Mouse (Mus musculus): ENCODE results near the gene Brms1. TPM values are rescaled to one million over a fixed set of nuclear protein-coding genes. Genes with fewer than 3 reads are reported as not detected.
"Not testable (repeated sequence)": the region's sequence is repeated elsewhere in the genome, so short reads cannot be mapped to it uniquely, and the experiment has no call there.

Gene Brms1
- total and polyA plus RNA-seq, 3 experiments, result 14.3 to 18.1 (median 16.9) TPM

GRCm38 (mm10) chr19:5001666-5002406 lies 39.3 kb upstream of the Brms1 start:
- H3K27me3 ChIP-seq (ENCODE audit: control insufficient read depth, insufficient read depth, low read length), result no peaks in the 10 kb centered on the region
- peak; percentile 85 for TF ChIP-seq CTCF (IDR thresholded peaks at IDR 0.05)
- peak; percentile 92 for TF ChIP-seq EP300 (IDR thresholded peaks at IDR 0.05; ENCODE audit: insufficient read depth, low read depth, low read length)
- no peak for TF ChIP-seq POLR2A (IDR thresholded peaks at IDR 0.05; ENCODE audit: insufficient read depth, low read depth, low read length)
- H3K9ac ChIP-seq (ENCODE audit: low read depth, low read length), result no peak overlapping the region
- under 1% methylated on average over 39 of the region's 39 CpGs for WGBS
- H3K79me2 ChIP-seq (replicated peaks; ENCODE audit: control insufficient read depth, insufficient read depth, low read length), result no peaks in the 10 kb centered on the region
- peak; percentile 75 to 81 for DNase-seq
- H3K4me3 ChIP-seq, result 0 out of 2 replicates have a peak overlapping the region, but pooled peaks have one; percentile 3
- H3K27ac ChIP-seq, result no peak overlapping the region
- H3K4me1 ChIP-seq (ENCODE audit: control insufficient read depth, insufficient read depth, low read length), result no peaks in the 10 kb centered on the region
- intact Hi-C loops (cut with DNase I), result loop anchor here (1.0 to 10.0 kb wide), 3 partner anchors 21 to 247 kb away; partner anchors contain the start of genes Mrpl11 and Rbm4b
- H3K36me3 ChIP-seq (ENCODE audit: control insufficient read depth, insufficient read depth, low read length), result no peaks in the 10 kb centered on the region

GRCm38 (mm10) chr19:5003644-5004043 lies 37.5 kb upstream of the Brms1 start:
- H3K4me1 ChIP-seq (ENCODE audit: control insufficient read depth, insufficient read depth, low read length); H3K79me2 ChIP-seq (replicated peaks; ENCODE audit: control insufficient read depth, insufficient read depth, low read length); H3K9ac ChIP-seq (ENCODE audit: low read depth, low read length); H3K27me3 ChIP-seq (ENCODE audit: control insufficient read depth, insufficient read depth, low read length); DNase-seq; H3K4me3 ChIP-seq; H3K27ac ChIP-seq; H3K36me3 ChIP-seq (ENCODE audit: control insufficient read depth, insufficient read depth, low read length): not testable (repeated sequence)
- peak; percentile 25 for TF ChIP-seq CTCF (IDR thresholded peaks at IDR 0.05)
- 49% methylated on average over 2 of the region's 2 CpGs for WGBS
- intact Hi-C loops (cut with DNase I), result loop anchor here (10.0 kb wide), 1 partner anchor 249 kb away; the partner anchor contains the start of gene Rbm4b

- no peak overlapping the region for H3K4me3 ChIP-seq
- no peak for TF ChIP-seq CTCF (IDR thresholded peaks at IDR 0.05)
- TF ChIP-seq EP300 (IDR thresholded peaks at IDR 0.05; ENCODE audit: insufficient read depth, low read depth, low read length), result no peak
- no peak for TF ChIP-seq POLR2A (IDR thresholded peaks at IDR 0.05; ENCODE audit: insufficient read depth, low read depth, low read length)
- 58% methylated on average over 4 of the region's 4 CpGs for WGBS
- no peaks in the 10 kb centered on the region for H3K27me3 ChIP-seq (ENCODE audit: control insufficient read depth, insufficient read depth, low read length)
- H3K9ac ChIP-seq (ENCODE audit: low read depth, low read length), result no peak overlapping the region
- H3K79me2 ChIP-seq (replicated peaks; ENCODE audit: control insufficient read depth, insufficient read depth, low read length), result no peaks in the 10 kb centered on the region
- H3K4me1 ChIP-seq (ENCODE audit: control insufficient read depth, insufficient read depth, low read length), result no peaks in the 10 kb centered on the region
- H3K27ac ChIP-seq, result no peak overlapping the region
- intact Hi-C loops (cut with DNase I), result loop anchor here (10.0 kb wide), 1 partner anchor 250 kb away; the partner anchor contains the start of gene Rbm4b
- H3K36me3 ChIP-seq (ENCODE audit: control insufficient read depth, insufficient read depth, low read length), result no peaks in the 10 kb centered on the region
- no peak for DNase-seq
These were observed 36.2 kb upstream of the Brms1 start for GRCm38 (mm10) chr19:5004925-5005324.

DNA sequence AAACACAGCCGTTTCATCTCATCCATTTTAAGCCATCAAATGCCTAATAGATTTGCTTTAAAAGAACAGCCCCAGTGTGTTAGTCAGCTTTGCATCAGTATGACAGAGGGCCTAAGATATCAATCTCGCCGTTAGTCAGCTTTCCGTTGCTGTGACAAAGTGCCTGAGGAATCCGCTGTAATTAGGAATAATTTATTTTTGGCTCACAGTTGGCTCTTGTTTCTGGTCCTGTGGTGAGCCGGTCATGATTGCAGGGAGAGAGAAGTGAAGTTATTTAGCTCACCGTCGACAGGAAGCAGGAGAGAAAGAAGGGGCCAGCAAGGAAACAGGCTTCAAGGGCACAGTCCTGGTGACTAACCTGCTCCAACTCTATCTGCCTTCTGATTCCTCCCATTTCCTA lies 28.0 kb upstream of the Brms1 start:
- WGBS, result 24% methylated on average over 8 of the region's 8 CpGs
- Histone ChIP-seq H3K4me1 (ENCODE audit: control insufficient read depth, insufficient read depth, low read length) (peaks cover 1% of the 10 kb centered on the region), H3K4me3 (no peak overlapping the region), H3K9ac (ENCODE audit: low read depth, low read length) (no peak overlapping the region), H3K36me3 (ENCODE audit: control insufficient read depth, insufficient read depth, low read length) (no peaks in the 10 kb centered on the region), H3K27ac (no peak overlapping the region), H3K27me3 (ENCODE audit: control insufficient read depth, insufficient read depth, low read length) (no peaks in the 10 kb centered on the region), H3K79me2 (replicated peaks; ENCODE audit: control insufficient read depth, insufficient read depth, low read length) (no peaks in the 10 kb centered on the region)
- DNase-seq, result no peak
- TF ChIP-seq EP300 (IDR thresholded peaks at IDR 0.05; ENCODE audit: insufficient read depth, low read depth, low read length), result no peak
- no peak for TF ChIP-seq CTCF (IDR thresholded peaks at IDR 0.05)
- no peak for TF ChIP-seq POLR2A (IDR thresholded peaks at IDR 0.05; ENCODE audit: insufficient read depth, low read depth, low read length)
- intact Hi-C loops (cut with DNase I), result no loop called here

DNA sequence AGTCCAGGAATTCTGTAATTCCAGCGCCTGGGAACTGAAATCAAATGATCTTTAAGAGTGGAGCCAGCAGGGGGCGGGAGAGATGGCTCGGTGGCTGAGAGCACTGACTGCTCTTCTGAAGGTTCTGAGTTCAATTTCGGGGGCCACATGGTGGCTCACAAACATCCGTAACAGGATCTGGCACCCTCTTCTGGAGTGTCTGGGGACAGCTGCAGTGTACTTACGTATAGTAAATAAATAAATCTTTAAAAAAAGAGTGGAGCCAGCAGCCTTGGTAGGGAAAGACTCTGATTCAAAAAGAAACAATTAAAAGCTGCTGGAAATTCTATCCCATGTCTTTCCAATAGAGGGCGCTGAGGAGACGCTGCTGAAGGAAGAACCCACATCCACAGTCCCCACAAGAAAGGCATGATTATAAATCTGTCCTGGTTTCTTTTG lies 26.2 kb upstream of the Brms1 start:
- peaks cover 1% of the 10 kb centered on the region for H3K4me1 ChIP-seq (ENCODE audit: control insufficient read depth, insufficient read depth, low read length)
- DNase-seq, result peak in 1 of 2 experiments; percentile 38
- no peak overlapping the region for H3K27ac ChIP-seq
- 19% methylated on average over 8 of the region's 8 CpGs for whole genome bisulfite sequencing
- H3K36me3 ChIP-seq (ENCODE audit: control insufficient read depth, insufficient read depth, low read length), result no peaks in the 10 kb centered on the region
- TF ChIP-seq CTCF (IDR thresholded peaks at IDR 0.05) (peak; percentile 78), POLR2A (IDR thresholded peaks at IDR 0.05; ENCODE audit: insufficient read depth, low read depth, low read length) (no peak), EP300 (IDR thresholded peaks at IDR 0.05; ENCODE audit: insufficient read depth, low read depth, low read length) (no peak)
- no peak overlapping the region for H3K9ac ChIP-seq (ENCODE audit: low read depth, low read length)
- no peak overlapping the region for H3K4me3 ChIP-seq
- H3K27me3 ChIP-seq (ENCODE audit: control insufficient read depth, insufficient read depth, low read length), result no peaks in the 10 kb centered on the region
- intact Hi-C loops (cut with DNase I), result no loop called here
- no peaks in the 10 kb centered on the region for H3K79me2 ChIP-seq (replicated peaks; ENCODE audit: control insufficient read depth, insufficient read depth, low read length)

DNA sequence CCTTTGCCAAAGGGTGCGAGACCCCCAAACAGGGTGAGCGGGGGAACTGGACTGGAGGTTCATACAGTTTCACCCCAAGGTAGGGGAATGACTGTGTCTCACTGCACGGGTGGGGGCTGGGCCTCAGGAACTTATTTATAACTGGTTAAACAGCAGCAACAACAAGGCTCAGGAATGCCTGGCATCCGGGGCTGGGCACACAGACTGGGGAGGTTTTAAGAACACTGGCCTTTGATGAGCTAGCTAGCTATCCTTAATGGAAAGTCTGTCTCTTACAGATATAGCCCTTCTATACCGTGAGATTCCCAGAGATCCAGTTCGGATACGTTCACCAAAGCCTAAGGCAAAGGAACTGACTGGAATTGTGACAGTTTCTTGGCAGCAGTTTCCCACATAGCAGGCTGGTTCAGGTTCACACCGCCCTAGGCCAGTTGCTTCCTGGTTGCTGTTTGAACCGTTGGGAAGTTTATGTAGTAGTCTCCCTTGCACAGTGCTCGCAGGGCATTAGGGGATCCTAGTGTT lies 24.9 kb upstream of the Brms1 start:
- TF ChIP-seq POLR2A (IDR thresholded peaks at IDR 0.05; ENCODE audit: insufficient read depth, low read depth, low read length) (peak; percentile 64), EP300 (IDR thresholded peaks at IDR 0.05; ENCODE audit: insufficient read depth, low read depth, low read length) (no peak)
- Histone ChIP-seq H3K9ac (ENCODE audit: low read depth, low read length) (no peak overlapping the region), H3K4me3 (no peak overlapping the region), H3K36me3 (ENCODE audit: control insufficient read depth, insufficient read depth, low read length) (no peaks in the 10 kb centered on the region), H3K27ac (peak overlapping the region; percentile 60), H3K4me1 (ENCODE audit: control insufficient read depth, insufficient read depth, low read length) (peaks cover 1% of the 10 kb centered on the region), H3K27me3 (ENCODE audit: control insufficient read depth, insufficient read depth, low read length) (no peaks in the 10 kb centered on the region), H3K79me2 (replicated peaks; ENCODE audit: control insufficient read depth, insufficient read depth, low read length) (no peaks in the 10 kb centered on the region)
- intact Hi-C loops (cut with DNase I), result loop anchor here (2.0 kb wide), 1 partner anchor 57 kb away; no protein-coding TSS in a partner anchor
- 22% methylated on average over 10 of the region's 10 CpGs for WGBS
- DNase-seq, result peak in 1 of 2 experiments; percentile 49

Measured in heart, adult 2 months (tissue).